Mouse (Mus musculus) liver, adult 2 months (tissue): ENCODE data around the gene Apbb2.

Experiments
- CTCF ChIP-seq: fragments of 200-500 bp; IDR thresholded peaks from 2 replicates; pipeline ENCODE4 v1.5.1; 2011; ENCODE audit warnings: low read depth, low read length, control low read depth
- POLR2A ChIP-seq: fragments of 200-500 bp; IDR thresholded peaks from 2 replicates; pipeline ENCODE4 v1.6.1; 2011; ENCODE audit warnings: low read length, control low read depth; ENCODE audit not compliant: insufficient read depth; ENCODE audit errors: extremely low read depth

DNA sequence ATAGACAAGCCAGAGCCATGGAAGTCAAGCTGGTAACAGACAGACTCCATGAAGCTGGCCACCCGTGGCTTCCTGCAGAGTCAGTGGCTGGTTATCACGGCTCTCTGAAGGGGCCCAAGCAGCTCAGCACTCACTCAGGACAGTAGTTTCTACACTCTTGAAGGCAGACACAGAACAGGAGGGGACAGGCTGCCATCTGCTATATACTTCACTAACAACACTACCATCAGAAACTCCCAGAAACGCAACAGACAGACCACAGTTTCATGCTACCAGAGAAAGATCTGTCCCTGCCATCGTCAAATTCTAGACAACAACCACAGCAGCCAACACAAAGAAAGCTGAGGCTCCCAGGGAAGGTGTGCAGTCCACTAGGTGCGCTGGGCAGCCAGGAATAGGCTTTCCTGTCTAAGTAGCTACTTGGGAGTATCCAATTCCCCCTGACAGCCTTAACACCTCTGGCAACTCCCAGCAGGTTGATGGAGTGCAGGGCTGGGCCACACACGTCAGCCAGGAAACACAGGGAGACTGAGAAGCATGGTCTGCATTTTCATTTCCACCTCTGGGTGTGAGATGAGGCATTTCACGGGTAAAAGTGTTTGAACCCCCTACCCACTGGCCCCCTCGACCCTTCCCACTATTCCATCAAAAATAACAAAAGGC is 81.8 kb downstream of the Apbb2 start:
- no peak for TF ChIP-seq CTCF
- TF ChIP-seq POLR2A, result no peak
